Mouse (Mus musculus) lung, adult 2 months (tissue): ENCODE data around the gene Dmbt1.

Experiments
- CTCF ChIP-seq: fragments of 200-500 bp; IDR thresholded peaks from 2 replicates; pipeline ENCODE4 v1.5.1; 2011; ENCODE audit warnings: mild to moderate bottlenecking, low read length, control low read depth; ENCODE audit not compliant: insufficient read depth
- POLR2A ChIP-seq: fragments of 200-500 bp; IDR thresholded peaks from 2 replicates; pipeline ENCODE4 v1.6.1; 2011; ENCODE audit warnings: low read depth, mild to moderate bottlenecking, control low read depth, low read length, borderline replicate concordance; ENCODE audit errors: extremely low read depth

GRCm38 (mm10) chr7:131153044-131153443, 121.2 kb downstream of the Dmbt1 start:
- no peak for TF ChIP-seq POLR2A
- TF ChIP-seq CTCF: no peak
